Mouse (Mus musculus): ENCODE results near the gene Dmbt1.
"Not testable (repeated sequence)": the region's sequence is repeated elsewhere in the genome, so short reads cannot be mapped to it uniquely, and the experiment has no call there.

Gene Dmbt1

DNA sequence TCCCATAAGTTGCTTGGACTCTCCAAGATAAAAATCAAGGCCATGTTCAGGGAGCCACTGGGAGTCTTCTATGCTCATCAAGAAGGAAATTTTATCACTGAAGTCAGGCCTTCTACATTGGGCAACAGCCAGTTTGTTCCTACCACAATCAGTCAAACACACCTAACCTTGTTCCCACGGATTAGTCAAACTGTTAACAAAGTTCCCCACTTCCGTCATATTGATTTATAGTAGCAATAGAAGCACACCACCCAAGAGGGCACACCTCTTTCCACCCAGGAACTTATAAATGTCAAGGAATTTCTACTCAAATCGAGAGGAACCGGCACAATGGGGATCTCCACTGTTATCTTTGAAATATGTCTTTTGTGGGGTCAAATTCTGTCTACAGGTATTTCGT lies at the start of gene Dmbt1:
TSS of gene Dmbt1 (plus strand) at position 299 of the 400 bp plus-strand sequence.
- DNase-seq (ENCODE audit: low spot score) = no peak

DNA sequence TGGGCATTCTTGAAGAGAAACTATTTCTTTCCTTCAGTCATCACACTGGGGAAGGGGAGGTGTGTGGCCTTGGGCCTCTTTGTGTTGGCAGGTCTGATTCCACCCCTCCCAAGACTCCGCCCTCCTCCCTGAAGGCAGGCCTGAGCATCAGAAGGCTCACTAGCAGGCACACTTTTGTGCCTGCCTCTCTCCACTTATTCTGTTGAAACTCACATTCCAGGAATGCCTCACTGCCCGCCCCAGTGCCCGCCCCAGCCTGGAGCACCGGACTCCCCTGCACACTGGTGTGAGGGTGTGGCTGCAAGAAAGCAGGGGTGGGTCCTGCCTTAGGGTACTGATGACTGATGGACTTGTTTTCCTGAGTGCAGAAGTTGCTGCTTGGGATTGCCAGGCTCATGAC lies 49.5 kb upstream of the Dmbt1 start:
- DNase-seq (ENCODE audit: low spot score) = no peak

DNA sequence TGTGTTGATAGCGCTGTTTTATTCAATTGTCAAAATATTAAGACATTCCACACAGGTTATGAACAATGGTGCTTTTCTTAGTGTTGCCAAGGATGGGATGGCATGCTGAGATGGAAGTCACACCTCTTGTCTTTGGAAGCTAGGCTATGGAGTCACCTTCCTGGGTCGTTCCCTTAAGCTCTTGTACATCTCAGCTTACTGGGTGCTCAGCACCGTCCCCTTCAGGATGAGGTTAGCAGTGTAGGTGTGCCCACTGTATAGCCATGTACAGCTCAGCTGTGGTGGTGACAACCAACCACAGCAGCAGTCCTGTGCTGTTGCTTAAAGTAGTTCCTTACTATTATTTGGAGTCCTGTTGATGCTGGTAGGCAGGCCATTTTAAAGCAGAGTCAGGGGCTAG lies 49.0 kb upstream of the Dmbt1 start:
- DNase-seq (ENCODE audit: low spot score) = no peak

DNA sequence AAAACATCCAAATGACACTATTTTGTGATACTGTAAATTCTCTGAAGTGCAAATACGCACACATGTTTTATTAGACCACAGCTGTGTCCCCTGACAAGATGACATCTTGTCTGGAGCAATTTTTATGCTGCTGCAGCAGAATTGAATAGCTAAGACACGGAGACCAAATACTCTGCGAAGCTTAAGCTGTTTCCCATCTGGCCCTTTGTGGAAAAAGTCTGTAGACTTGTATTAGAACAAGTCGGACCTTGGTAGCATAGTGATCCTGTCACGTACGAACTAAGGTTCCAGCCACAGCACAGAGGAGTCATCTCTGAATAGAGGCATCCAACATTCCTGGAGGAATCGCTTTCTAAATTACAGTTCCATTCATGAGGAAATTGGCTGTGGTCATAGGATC lies 47.6 kb upstream of the Dmbt1 start:
- DNase-seq (ENCODE audit: low spot score) = no peak

DNA sequence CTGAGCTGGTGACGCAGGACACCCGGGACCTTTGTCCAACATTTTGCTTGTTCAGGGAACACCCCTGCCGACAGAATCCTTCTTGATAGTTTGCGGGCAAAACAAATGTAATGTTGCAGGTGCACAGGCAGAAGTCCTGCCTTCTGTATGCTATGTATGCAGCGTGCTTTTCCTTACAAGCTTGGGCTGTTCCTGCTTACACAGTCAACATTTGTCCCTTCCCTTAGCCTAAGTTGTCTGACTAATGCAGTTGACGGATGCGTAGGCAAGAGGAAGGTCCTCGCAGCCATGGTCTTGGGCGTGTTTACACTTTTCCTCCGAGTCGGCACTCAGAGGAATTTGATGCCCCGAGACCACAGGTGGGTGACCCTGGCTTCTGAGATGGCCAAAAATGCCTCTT lies 46.7 kb upstream of the Dmbt1 start:
- DNase-seq (ENCODE audit: low spot score) = no peak

DNA sequence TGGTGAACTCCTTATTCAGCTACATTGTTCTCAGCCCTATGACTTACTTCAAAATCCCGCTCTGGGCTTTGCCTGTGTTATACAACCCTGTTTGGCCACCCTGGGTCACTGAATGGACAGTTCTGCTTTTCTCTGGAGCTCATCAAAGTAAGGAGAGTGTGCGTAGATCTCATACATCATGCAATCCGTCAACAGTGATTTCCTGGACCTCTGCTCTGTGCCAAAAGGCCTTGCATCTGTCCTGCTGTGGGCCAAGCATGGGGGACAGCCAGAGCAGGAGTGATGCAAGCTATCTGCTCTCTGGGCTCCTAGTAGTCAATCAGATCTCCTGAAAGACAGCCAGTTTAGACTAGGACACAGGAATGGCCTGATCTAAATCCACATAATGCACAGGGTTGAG lies 46.1 kb upstream of the Dmbt1 start:
- no peak for DNase-seq (ENCODE audit: low spot score)

DNA sequence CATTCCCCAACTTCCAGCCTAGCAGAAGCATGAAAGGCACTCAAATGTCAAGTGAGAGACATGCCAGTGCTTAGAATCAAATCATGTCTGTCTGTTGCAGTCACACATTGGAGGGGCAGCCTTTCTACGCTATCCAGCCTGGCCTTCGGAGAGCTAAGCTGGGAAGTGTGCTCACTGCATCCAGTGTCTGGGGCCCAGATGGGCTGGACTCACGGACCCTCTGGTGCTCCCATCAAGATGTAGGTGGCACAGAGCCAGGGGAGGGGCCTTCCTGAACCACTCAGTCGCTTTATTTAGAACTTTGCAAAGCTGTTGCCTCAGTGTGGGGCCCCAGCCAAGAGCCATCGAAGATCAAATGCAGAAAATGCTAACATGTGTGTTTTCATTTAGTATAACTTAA lies 43.7 kb upstream of the Dmbt1 start:
- no peak for DNase-seq (ENCODE audit: low spot score)

DNA sequence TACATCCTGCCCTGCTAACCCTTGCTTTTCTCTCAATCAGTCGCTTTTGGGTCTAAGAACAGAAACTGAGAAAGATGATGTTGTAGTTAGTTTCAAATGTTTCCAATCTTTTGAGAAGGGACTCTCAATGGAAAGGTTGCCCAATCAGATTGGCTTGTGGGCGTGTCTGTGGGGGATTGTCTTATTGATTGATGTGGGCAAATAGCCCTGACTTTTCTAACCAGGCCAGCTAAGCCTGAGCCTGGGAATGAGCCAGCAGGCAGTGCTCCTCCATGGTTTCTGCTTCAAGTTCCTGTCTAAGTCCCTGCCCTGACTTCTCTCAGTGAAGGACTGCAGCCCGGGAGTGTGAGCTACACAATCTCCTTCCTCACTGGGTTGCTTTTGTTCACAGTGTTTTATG lies 42.5 kb upstream of the Dmbt1 start:
- no peak for DNase-seq (ENCODE audit: low spot score)

DNA sequence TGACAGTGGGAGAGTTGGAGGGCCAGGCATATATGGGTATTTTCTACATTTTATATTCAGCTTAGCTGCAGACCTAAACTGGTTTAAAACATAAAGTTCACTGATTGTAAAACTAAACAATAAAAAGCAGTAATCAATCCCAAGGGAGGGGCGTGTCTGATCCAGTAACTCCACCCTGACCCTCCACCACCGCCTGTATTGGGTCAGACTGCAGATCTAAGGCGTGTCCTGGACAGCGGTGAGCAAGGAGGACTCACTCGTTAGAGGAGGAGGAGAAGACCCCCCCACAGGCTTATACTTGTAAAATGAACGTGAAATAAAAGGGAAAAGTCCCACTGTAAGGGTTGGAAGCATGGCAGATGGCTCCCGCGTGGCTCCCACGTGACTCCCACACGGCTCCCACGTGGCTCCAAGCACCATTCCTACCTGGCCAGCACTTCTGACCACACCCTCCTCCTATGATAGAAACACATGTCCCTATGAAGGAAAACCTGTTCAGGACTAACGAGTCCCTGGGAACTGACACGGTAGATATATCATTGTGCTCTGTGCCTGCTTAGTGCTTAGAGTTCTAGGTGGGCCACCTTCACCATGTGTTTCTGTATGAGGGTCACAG lies 40.6 kb upstream of the Dmbt1 start:
- DNase-seq (ENCODE audit: low spot score) = no peak

DNA sequence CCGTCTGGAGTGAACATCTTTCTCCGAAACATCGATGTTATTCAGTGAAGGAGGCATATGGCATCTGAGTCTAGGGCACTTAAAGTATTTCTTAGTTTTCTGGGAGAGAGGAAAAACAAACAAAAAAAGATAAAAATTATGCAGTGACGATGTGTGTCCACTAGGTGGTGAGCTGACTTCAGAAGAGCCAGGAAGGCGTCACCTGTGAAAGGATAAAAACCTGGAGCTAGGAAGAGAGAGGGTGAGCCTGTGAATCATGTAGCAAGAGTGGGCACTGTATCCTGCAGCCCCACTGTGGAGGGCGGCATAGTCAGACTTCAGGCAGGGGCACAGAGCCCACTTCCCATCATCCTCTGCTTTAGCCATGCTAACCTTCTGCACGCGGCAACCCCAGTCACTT lies 37.9 kb upstream of the Dmbt1 start:
- DNase-seq (ENCODE audit: low spot score) = no peak

DNA sequence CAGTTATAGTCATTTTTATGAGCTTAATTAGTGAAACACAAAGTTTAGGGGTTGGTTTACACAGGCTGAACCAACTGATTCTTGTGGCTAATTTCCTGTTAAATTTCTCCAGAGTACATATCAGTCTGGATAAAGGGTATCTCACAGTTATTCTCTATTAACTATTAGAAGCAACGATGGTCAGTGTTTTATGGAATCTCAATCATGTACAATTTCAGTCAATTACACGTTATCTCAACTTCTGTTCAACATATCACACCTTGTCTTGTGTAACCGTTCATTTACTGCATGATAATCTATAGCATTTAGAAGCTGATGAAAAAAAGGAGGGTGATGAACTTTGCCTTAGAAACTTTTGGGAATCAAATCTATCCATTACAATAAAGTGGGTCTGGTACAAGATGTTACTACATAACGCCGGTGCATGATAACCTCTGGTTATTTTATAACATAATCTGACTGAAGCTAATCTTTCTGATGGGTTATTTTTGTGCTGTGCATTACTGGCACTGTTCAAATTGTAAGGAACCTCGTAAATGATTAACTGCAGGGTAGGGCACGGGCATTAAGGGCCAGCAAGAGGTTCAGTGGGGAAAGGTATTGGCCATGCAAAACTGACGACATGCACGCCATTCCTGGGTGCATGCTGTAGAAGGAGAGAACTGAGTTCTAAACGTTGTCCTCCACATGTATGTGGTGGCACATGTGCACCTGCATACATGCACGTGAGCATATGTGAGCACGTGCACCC lies 29.7 kb upstream of the Dmbt1 start:
- no peak for DNase-seq (ENCODE audit: low spot score)

DNA sequence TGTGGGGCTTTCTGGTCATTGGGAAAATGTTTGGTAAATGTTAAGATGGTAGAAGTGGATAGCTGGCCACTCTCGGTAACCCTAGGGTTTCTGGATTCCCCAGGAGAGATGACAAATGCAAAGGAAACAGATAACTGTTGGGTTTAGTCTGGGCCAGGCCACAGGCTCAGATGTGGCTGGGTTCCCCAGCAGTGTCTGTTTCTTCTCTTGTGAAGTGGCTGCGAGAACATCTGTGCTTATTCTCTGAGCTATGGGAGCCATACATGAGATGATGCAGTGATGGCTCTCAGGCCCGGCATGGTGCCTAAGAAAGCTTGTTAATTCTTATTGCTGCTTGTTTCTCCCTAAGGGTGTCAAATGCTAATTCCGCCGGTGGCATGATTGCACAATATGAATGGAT lies 27.8 kb upstream of the Dmbt1 start:
- no peak for DNase-seq (ENCODE audit: low spot score)

DNA sequence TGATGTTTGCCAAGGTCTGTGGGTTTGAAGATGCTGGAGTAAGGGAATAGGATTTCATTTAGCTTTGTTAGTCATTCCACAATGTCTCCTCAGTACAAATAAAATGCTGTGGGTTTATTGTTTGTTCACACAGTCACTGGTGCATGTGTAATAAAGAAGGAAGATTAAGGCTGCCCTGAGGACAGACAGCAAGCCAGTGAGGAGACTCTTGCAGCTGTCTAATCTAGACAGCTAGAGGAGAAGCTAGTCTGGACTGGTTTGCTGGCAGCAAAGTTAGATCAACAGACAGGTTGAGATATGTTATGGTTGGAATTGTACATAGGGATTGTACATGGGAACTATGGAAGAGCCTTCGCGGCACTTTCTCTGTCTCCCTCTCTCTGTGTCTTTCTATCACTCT lies 24.6 kb upstream of the Dmbt1 start:
- DNase-seq (ENCODE audit: low spot score) = no peak

DNA sequence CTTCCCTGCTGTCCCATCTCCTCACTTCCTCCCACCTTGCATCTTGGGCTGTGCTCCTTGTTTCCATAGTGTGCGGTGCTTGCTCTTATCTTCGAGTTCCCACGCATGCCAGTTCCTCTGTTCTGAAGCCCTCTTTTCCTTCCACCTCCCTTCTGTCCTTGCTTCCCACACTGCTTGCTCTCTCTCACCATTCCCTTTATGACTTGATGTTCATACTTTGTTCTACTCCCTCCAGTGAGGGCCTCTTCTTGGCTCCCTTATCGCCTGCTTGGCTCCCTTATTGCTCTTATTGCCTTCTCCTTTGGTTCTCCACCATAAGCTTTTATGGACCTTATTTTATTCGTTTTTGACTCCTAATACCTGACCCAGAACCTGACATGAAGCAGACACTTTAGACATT lies 22.7 kb upstream of the Dmbt1 start:
- DNase-seq (ENCODE audit: low spot score) = no peak

DNA sequence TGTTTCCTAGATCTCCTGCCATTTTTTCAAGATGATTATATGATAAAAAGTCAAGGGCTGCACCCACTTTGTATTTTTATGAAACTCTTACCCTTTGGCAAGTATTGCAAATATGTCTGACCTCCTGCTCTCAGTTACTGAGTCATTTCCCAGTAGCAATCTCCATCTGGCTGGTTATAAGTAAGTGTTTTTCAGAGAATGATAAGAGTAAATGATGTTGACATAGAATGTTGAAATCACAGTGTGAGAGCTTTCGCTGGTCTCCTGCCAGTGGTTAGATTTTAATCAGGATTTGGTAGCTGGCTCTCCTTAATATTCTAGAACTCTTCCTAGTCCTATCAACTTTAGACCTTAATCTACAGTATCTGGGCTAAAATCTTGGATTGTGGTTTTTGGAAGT lies 20.0 kb upstream of the Dmbt1 start:
- DNase-seq (ENCODE audit: low spot score) = no peak

DNA sequence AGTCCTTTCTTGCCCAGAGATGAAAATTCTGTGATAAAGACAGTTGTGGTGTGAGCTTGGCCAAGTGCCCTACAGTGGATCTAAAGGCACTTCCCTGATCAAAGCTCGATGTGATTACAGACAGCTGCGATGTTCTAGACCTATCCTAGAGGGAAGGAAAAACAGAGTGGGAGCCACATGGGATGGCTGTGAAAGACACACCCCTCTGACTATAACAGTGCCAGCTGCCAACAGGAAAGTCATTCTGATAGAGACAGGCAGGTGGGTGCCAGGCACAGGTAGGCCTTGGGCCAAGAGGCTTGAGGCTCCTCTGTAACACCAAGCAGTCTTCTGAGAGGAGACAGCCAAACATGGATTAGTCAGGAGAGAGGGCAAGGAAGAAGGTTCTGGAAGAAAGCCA lies 12.7 kb upstream of the Dmbt1 start:
- no peak for DNase-seq (ENCODE audit: low spot score)

DNA sequence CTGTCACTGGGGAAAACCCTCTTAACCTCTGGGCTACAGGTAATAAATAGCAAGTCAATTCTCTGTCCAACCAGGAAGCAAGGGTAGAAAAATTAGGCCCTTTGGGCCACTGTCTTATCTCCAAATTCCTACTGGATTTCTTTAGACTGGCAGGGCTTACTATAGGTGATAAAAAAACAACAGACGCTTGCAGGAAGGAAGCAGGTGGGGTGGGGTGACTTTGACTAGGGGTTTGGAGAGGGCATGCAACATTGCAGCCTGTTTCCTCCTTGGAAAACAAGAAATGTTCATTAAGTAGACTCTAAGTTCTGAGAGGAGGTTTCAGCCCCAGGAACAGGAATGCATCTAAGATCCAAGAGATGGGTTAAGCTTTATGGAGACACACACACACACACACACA lies 7.0 kb upstream of the Dmbt1 start:
- DNase-seq (ENCODE audit: low spot score) = no peak

DNA sequence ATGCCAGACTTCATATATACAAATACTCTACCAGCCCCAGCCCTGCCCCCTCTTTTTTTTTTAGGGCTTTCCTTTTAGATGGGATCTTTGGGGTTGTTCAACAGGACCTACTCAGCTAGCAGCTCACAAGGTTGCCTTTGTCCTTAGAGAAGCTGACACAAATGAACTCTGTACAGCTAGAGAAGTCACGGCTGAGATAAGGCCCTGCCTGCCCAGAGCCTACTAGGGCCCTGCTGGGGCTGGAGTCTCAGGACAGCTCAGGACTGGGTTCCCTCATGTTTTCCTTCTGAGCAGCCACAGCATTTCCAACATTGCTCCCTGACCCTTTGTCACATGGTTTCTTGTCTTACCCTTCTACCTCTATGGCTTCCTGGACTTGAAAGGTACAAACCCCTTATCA lies 4.3 kb upstream of the Dmbt1 start:
- DNase-seq (ENCODE audit: low spot score) = no peak

DNA sequence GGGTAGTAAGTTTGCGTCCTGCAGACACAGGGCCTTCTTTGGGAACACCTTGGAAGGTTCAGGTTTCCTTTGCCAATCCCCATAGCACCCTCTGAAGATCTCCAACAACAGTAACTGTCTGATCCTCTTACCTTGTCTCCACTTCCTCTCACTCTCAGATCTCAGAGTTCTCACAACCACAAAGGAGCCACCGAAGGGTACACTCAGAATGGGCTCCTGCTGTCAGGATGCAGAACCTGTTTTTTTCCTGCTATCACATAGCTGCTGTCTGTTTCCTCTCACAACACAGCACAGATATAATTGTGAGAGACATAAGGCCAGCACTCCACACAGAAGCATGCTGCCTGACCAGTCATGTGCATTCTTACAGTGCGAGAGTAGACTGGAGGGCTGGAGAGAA lies 4.5 kb downstream of the Dmbt1 start:
- DNase-seq (ENCODE audit: low spot score) = no peak

DNA sequence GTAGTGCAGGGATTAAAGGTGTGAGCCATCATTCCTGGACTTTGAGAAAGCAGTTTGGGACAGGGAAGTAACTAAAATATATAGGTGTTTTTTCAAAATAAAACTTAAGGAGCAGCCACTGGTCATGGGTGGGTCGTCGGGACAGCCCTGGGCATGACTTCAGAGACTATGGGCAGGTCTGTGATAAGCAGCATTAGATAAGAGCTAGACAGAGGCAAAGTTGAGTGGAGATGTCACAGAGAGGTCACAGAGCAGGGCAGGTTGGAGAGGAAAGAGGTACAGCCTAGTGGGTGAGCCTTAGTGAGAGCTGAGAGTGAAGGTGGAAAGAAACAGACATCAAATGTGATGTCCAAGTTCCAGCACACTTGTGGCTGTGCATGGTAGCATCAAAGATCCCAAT lies 5.2 kb downstream of the Dmbt1 start:
- DNase-seq (ENCODE audit: low spot score) = no peak

DNA sequence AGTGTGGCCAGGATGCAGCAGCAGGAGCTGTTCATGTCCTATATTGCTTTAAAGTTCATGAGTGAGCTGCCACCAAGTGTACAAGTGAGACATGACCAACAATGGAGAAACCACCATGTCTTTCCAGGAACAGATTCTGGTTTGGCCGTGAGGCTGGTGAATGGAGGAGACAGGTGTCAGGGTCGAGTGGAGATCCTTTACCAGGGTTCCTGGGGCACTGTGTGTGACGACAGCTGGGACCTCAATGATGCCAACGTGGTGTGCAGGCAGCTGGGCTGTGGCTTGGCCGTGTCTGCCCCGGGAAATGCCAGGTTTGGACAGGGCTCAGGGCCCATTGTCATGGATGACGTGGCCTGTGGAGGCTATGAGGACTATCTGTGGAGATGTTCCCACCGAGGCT lies 8.9 kb downstream of the Dmbt1 start:
- not testable (repeated sequence) for DNase-seq (ENCODE audit: low spot score)

DNA sequence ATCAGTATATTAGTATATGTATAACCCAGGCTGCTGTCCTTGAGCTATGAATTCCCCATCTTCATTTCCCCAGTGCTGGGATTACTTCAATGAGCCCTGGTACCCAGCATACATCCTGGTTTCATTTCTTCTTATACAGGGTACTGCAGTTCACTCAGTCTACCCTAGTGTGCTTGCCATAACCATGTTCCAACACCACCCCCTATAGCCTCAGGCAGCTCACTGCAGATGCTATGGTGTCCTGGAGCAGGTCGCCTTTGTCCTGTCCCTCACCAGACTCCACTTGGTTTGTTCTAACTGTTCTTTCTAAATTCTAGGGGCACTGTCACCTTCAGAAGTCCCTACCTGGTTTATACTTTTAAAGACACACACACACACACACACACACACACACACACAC lies 10.8 kb downstream of the Dmbt1 start:
- no peak for DNase-seq (ENCODE audit: low spot score)

DNA sequence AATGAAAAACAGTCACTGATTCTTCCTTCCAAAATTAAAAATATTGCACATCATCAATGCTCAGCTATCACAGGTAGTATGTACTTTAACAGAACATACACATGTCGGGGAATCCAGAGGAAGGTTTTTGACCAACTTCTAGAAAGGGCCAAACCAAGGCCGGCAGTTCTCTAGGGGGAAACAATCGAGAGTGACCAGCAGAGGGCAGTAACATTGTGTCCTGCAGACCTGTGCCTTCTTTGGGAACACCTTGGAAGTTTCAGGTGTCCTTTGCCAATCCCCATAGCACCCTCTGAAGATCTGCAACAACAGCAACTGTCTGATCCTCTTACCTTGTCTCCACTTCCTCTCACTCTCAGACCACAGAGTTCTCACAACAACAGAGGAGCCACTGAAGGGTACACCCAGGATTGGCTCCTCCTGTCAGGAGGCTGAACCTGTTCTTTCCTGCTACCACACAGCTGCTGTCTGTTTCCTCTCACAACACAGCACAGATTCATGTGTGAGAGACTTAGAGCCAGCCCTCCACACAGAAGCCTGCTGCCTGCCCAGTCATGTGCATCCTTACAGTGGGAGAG lies 13.5 kb downstream of the Dmbt1 start:
- DNase-seq (ENCODE audit: low spot score) = not testable (repeated sequence)

DNA sequence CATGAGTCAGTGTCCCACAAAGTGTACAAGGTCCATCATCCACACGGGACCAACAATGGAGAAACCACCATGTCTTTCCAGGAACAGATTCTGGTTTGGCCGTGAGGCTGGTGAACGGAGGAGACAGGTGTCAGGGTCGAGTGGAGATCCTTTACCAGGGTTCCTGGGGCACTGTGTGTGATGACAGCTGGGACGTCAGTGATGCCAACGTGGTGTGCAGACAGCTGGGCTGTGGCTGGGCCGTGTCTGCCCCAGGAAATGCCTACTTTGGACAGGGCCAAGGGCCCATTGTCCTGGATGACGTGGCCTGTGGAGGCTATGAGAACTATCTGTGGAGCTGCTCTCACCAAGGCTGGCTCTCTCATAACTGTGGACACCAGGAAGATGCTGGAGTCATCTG lies 18.0 kb downstream of the Dmbt1 start:
- not testable (repeated sequence) for DNase-seq (ENCODE audit: low spot score)
